Mouse (Mus musculus) limb, embryonic 12.5 days (tissue): ENCODE results near the gene Anapc2. TPM values are rescaled to one million over a fixed set of nuclear protein-coding genes. Genes with fewer than 3 reads are reported as not detected.

Experiments used
- ATAC-seq: fragments of 200-750 bp; cut with Nextera tagmentation; 2 replicates; pipeline ENCODE4 v1.8.0; 2017; ENCODE audit warnings: low read depth, moderate TSS enrichment; ENCODE audit not compliant: insufficient number of reproducible peaks, insufficient read depth, low FRiP score, low TSS enrichment
- H3K27ac ChIP-seq: fragments of 300-500 bp; sonication (generic); 2 replicates; pipeline ENCODE4 v1.5.1; 2016; ENCODE audit warnings: mild to moderate bottlenecking, moderate library complexity
- H3K27me3 ChIP-seq: fragments of 300-500 bp; sonication (generic); 2 replicates; pipeline ENCODE4 v1.6.1; 2016; ENCODE audit warnings: mild to moderate bottlenecking, moderate library complexity
- H3K36me3 ChIP-seq: fragments of 300-500 bp; sonication (generic); 2 replicates; pipeline ENCODE4 v1.6.1; 2016; ENCODE audit warnings: mild to moderate bottlenecking, moderate library complexity
- H3K4me1 ChIP-seq: fragments of 300-500 bp; sonication (generic); replicated peaks from 2 replicates; pipeline ENCODE4 v1.6.1; 2016
- H3K4me2 ChIP-seq: fragments of 300-500 bp; sonication (generic); 2 replicates; pipeline ENCODE4 v1.6.1; 2016; ENCODE audit warnings: mild to moderate bottlenecking, moderate library complexity
- H3K4me3 ChIP-seq: fragments of 300-500 bp; sonication (generic); replicated peaks from 2 replicates; pipeline ENCODE4 v1.5.1; 2016; ENCODE audit warnings: mild to moderate bottlenecking
- H3K9ac ChIP-seq: fragments of 300-500 bp; sonication (generic); replicated peaks from 2 replicates; pipeline ENCODE4 v1.6.1; 2016; ENCODE audit warnings: mild to moderate bottlenecking, moderate library complexity
- H3K9me3 ChIP-seq: fragments of 300-500 bp; sonication (generic); 2 replicates; pipeline ENCODE4 v1.6.1; 2016; ENCODE audit warnings: mild to moderate bottlenecking, moderate library complexity
- WGBS: fragments of 180-500 bp; shearing (Covaris S2); methylation state at CpG from one replicate; pipeline ENCODE4 v1.1.7; 2016; 5-methylcytosine and 5-hydroxymethylcytosine counted together
- polyA plus RNA-seq: library from polyadenylated mRNA; unstranded; fragments of >200 nt; fragmentation: Nextera tagmentation; extraction: Ambion mirVana; gene quantifications from 2 replicates; pipeline ENCODE4 v1.2.1, GENCODE M21; 2016

Anapc2 gene
- polyA plus RNA-seq, 1 experiment from 2014 or later = 141 TPM

DNA sequence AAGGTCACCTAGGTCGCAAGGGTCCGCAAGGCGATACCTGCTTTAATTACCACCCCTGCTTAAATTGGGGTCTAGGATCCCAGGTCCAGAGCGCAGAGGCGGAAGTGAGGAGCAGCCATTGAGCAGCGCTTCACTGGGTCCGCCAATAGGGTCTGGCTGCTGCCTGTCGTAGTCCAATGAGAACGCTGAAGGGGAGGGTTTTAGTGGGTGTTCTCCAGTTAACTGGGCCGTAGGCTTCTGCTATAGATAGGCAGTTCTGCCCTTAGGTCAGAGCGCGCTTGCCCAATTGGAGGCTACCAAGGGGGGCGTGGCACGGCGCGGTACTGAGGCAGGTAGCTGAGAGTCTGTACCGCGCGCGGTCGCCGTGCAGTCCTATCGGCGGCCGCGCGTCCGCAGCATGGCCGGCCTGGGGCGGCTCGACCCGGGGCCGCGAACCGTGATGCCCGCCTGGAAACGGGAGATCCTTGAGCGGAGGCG is 9.9 kb upstream of the Anapc2 start, which contains the start of gene Tprn:
Tprn (plus strand) TSS at position 328 of the 477 bp plus-strand sequence.
- ATAC-seq = peak; percentile 99
- 0 out of 2 replicates have a peak, but pooled peaks cover under 1% of the 10 kb centered on the region for H3K36me3 ChIP-seq
- no peak within 1 kb of the TSS for H3K27ac ChIP-seq
- H3K27me3 ChIP-seq = peaks cover 27% of the 10 kb centered on the region
- peak within 1 kb of the TSS; percentile 98 for H3K4me2 ChIP-seq
- peak within 1 kb of the TSS; percentile 63 for H3K4me3 ChIP-seq
- WGBS = under 1% methylated on average over 39 of the region's 39 CpGs
- no peaks in the 10 kb centered on the region for H3K9me3 ChIP-seq
- H3K4me1 ChIP-seq = peaks cover 34% of the 10 kb centered on the region
- peak within 1 kb of the TSS; percentile 74 for H3K9ac ChIP-seq

DNA sequence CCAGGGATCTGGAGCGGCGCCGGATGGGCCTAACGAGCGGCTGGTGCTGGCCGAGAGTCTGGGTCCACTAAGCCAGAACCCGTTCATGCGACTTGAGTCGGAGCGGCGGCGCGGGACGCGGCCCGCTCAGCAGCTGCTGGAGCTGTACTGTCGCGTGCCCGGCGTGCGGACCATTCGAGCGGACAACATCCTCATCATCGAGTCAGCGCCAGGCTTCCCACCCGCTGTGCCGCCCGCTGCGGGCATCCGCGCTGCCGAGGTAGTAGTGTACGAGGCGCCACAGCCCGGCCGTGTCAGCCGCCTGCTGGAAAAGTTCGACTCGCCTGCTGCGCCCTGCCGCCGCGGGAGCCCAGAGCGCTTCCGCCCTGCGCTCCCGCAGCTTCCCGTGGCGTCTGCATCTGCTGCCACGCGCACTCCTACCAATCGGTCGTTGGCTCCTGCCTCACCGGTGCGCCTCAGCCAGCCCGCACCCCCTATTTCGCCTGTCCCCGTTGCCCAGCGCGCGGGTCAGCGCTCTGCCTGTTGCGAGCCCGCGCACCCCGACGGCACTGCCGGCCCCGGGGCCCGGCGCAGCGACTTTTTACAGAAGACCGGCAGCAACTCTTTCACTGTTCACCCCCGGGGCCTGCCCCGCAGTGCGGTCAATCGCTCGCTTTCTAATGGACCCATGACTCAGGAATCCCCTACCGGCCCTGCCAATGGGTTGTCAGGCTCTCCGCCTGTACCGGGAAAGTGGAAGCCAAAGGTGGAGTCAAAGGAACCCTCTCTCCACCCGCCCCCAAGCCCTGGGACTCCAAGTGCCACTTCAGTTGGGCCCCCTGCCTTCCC is 9.3 kb upstream of the Anapc2 start:
- under 1% methylated on average over 82 of the region's 82 CpGs for WGBS

DNA sequence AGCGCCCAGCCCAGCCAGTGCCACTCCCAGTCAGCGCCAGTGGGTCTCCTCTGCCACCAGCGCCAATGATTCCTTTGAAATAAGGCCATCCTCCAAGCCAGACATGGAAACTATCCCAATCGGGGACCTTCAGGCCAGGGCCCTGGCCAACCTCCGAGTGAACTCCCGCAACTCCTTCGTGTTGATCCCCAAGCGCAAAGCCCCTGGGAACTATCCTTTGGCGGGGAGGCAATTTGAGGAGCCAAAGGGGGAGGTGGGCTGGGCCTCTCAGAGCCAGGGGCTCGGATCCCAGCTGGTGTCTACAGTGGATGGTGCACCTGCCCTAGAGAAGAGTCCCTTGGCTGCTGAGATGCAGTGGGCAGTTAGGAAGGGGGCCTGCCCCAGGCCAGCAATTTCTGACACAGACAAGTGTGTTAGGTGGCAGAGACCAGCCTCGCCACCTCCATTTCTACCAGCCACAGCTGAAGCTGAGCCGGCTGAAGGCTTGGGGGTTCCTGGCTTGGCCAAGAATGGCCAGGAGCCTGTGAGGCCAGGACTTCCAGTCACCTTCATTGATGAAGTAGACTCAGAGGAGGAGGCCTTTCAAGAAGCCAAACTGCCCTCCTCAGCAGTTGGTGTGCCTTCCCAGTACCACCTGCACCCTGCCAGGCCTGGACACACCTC is 8.5 kb upstream of the Anapc2 start:
- H3K4me3 ChIP-seq = peak overlapping the region; percentile 63

More for the DNA sequence above, 9.3 kb upstream of the Anapc2 start:
- H3K27ac ChIP-seq = no peak overlapping the region
- H3K4me1 ChIP-seq = peaks cover 35% of the 10 kb centered on the region
- H3K4me2 ChIP-seq = peak overlapping the region; percentile 98
- H3K36me3 ChIP-seq = 0 out of 2 replicates have a peak, but pooled peaks cover 4% of the 10 kb centered on the region
- peaks cover 27% of the 10 kb centered on the region for H3K27me3 ChIP-seq
- ATAC-seq = no peak
- peak overlapping the region; percentile 74 for H3K9ac ChIP-seq
- H3K4me3 ChIP-seq = peak overlapping the region; percentile 63
- no peaks in the 10 kb centered on the region for H3K9me3 ChIP-seq

DNA sequence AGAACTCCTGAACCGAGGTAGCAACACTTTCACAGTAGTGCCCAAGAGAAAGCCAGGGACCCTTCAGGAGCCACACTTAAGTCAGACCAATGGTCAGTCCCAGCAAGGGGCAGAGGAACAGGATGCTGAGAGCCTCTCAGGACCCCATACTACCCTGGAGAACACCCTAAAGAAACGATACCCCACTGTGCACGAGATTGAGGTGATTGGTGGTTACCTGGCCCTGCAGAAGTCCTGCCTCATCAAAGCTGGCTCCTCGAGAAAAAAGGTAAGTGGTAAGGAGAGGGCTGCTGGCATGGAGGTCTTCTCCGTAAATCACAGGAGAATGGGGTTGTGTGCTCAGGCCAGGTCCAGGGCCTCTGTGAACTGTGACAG is 8.0 kb upstream of the Anapc2 start:
- no peaks in the 10 kb centered on the region for H3K9me3 ChIP-seq
- H3K4me1 ChIP-seq = peaks cover 35% of the 10 kb centered on the region
- ATAC-seq = no peak
- H3K36me3 ChIP-seq = peaks cover 14% of the 10 kb centered on the region
- no peak overlapping the region for H3K4me3 ChIP-seq
- H3K27me3 ChIP-seq = peaks cover 27% of the 10 kb centered on the region
- 0 out of 2 replicates have a peak overlapping the region, but pooled peaks have one; percentile 74 for H3K9ac ChIP-seq
- peak overlapping the region; percentile 98 for H3K4me2 ChIP-seq
- 77% methylated on average over 5 of the region's 5 CpGs for WGBS
- no peak overlapping the region for H3K27ac ChIP-seq

More for the DNA sequence above, 8.5 kb upstream of the Anapc2 start:
- no peak for ATAC-seq
- Histone ChIP-seq H3K4me2 (peak overlapping the region; percentile 98), H3K36me3 (peaks cover 9% of the 10 kb centered on the region; the same call in 1 of the 2 replicates), H3K4me1 (peaks cover 35% of the 10 kb centered on the region), H3K9ac (peak overlapping the region; percentile 74), H3K9me3 (no peaks in the 10 kb centered on the region), H3K27me3 (peaks cover 27% of the 10 kb centered on the region), H3K27ac (no peak overlapping the region)
- 21% methylated on average over 12 of the region's 12 CpGs for WGBS

DNA sequence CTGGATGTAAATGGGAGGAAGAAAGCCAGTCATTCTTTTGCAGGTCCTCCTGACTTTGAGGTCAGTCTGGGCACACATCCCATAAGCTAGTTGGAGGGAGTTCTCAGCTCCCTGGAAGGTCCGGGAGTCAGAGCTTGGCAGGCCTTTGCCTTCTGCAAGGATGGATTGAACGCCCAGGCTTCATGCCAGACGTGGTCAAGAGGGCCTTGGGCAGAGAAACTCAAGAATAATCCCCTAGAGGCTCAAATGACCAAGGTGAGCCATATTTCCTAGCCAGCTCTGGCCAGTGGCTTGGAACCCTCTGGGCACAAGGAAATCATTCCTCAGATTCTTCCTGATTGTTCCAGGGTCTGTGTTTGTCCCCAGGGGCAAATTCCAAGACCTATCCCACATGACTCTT is 7.4 kb upstream of the Anapc2 start:
- WGBS = 81% methylated on average over 3 of the region's 3 CpGs

DNA sequence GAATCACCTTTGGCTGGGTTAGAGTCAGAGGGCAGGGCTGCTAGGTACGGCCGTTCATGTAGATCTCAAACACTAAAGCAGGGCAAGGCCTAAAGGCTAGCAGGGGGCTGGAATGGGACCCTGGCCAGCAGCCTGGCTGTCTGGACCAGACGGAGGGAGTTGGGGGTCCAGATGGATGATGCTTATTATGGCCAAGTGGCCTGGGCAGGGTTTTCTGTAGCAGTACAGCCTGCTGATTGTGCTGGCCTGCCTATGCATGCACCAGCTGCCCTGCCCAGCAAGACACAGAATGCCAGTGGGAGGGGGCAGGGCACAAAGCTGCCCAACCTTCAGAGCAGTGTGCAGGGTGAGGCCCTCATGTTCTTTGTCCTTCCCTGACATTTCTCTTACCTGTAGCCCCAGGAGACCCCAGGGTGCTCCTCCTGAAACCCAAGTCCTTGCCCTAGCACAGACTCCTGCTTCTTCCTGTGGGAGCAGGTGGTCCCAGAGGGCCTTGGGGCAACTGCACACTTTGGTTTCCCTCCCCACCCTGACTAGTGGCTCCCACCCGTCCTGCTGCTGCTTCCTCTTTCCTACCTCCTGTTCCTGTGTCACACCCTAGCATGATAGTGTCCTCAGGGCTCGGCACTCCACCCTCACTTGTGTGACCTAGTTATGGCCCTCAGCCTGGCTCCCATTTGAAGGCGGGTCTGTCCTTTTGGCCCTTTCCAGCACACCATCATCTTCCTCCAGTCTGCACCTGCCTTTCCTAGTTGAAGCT is 6.2 kb upstream of the Anapc2 start:
- peaks cover 38% of the 10 kb centered on the region for H3K4me1 ChIP-seq
- no peak overlapping the region for H3K4me3 ChIP-seq
- H3K4me2 ChIP-seq = no peak overlapping the region
- no peak for ATAC-seq
- H3K27me3 ChIP-seq = peaks cover 27% of the 10 kb centered on the region
- H3K9ac ChIP-seq = no peak overlapping the region; the same call in 1 of the 2 replicates
- no peaks in the 10 kb centered on the region for H3K9me3 ChIP-seq
- H3K27ac ChIP-seq = no peak overlapping the region
- peaks cover 32% of the 10 kb centered on the region for H3K36me3 ChIP-seq
- 67% methylated on average over 6 of the region's 6 CpGs for WGBS

More for the DNA sequence above, 7.4 kb upstream of the Anapc2 start:
- Histone ChIP-seq H3K4me1 (peaks cover 35% of the 10 kb centered on the region), H3K4me2 (no peak overlapping the region; the same call in 1 of the 2 replicates), H3K4me3 (no peak overlapping the region), H3K9me3 (no peaks in the 10 kb centered on the region), H3K36me3 (peaks cover 20% of the 10 kb centered on the region), H3K27me3 (peaks cover 27% of the 10 kb centered on the region), H3K9ac (no peak overlapping the region), H3K27ac (no peak overlapping the region)
- ATAC-seq = no peak

DNA sequence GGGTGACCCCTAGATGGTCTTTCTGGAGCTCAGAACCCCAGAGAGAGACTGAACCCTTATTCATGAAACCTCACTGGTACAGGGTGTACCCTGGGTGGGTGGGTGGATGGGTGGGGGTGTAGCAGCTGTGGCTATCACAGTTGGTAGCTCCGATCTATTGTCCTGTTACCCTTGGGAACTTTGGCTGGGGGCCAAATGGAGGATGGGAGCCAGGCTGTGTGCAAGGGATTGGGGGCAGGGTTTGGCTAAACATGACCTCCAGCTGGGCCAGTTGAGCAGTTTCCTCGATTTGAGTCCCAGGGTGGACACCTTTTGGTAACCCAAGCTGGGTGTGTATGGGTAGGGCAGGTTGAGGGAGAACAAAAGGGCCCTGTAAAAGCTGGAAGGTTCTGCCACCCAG is 5.6 kb upstream of the Anapc2 start:
- H3K4me1 ChIP-seq = peaks cover 45% of the 10 kb centered on the region
- H3K9me3 ChIP-seq = no peaks in the 10 kb centered on the region
- H3K36me3 ChIP-seq = peaks cover 33% of the 10 kb centered on the region
- H3K27ac ChIP-seq = no peak overlapping the region
- H3K27me3 ChIP-seq = peaks cover 27% of the 10 kb centered on the region
- H3K4me3 ChIP-seq = no peak overlapping the region
- WGBS = 45% methylated on average over 2 of the region's 2 CpGs
- ATAC-seq = no peak
- no peak overlapping the region; the same call in 1 of the 2 replicates for H3K9ac ChIP-seq
- no peak overlapping the region for H3K4me2 ChIP-seq

DNA sequence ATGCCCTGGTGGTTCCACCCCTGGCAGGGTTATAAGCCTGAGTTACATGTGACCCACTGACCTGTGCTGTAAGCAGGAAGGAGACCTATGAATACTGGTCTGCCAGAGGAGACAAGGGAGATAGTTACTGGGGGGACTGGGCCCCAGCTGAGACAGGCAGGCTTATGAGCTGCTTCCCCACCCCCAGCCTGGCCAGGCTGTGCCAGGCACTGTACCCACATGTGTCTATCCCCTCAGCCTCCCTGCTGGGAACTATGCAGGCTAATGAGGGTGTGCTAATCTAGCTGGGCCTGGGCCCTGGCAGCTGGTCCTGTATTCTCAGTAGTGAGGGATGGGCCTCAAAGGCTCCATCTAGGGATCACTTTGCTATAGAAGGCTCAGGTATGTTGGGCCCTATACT is 5.0 kb upstream of the Anapc2 start:
- peaks cover 45% of the 10 kb centered on the region for H3K4me1 ChIP-seq

DNA sequence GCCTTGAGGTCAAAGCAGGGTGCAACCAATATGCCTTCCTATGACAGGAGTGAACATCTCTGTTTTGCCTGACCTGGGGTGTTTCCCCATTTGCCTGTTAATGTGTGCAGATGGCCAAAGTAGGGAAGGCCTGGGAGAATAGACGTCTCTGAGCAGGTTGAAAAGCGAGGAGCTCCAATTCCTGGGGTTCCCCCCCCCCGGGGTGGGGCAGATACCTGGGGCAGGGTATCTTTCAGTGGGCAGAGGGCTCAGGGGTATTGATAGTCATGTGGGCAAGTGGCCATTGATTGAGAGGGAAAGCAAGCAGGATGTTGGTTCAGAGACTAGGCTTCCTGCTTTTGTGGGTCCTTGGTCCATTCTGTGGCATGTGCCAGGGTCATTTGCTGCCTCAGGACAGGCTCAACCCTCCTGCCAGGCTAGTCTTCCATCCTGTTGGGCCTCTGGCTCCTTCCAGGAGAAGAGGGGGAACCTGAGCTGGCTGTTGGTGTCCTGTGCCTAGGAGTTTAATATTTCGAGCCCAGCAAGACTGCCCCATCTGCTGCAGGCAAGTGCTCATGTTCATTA is 4.5 kb upstream of the Anapc2 start:
- H3K9ac ChIP-seq = no peak overlapping the region
- 68% methylated on average over 4 of the region's 4 CpGs for WGBS
- H3K4me3 ChIP-seq = no peak overlapping the region
- H3K36me3 ChIP-seq = peaks cover 33% of the 10 kb centered on the region
- peaks cover 25% of the 10 kb centered on the region for H3K27me3 ChIP-seq
- ATAC-seq = no peak
- peaks cover 45% of the 10 kb centered on the region for H3K4me1 ChIP-seq
- no peaks in the 10 kb centered on the region for H3K9me3 ChIP-seq
- H3K4me2 ChIP-seq = no peak overlapping the region
- no peak overlapping the region for H3K27ac ChIP-seq

More for the DNA sequence above, 5.0 kb upstream of the Anapc2 start:
- Histone ChIP-seq H3K4me2 (no peak overlapping the region), H3K4me3 (no peak overlapping the region), H3K36me3 (peaks cover 33% of the 10 kb centered on the region), H3K9me3 (no peaks in the 10 kb centered on the region), H3K27me3 (peaks cover 27% of the 10 kb centered on the region), H3K27ac (no peak overlapping the region), H3K9ac (no peak overlapping the region; the same call in 1 of the 2 replicates)
- no peak for ATAC-seq

DNA sequence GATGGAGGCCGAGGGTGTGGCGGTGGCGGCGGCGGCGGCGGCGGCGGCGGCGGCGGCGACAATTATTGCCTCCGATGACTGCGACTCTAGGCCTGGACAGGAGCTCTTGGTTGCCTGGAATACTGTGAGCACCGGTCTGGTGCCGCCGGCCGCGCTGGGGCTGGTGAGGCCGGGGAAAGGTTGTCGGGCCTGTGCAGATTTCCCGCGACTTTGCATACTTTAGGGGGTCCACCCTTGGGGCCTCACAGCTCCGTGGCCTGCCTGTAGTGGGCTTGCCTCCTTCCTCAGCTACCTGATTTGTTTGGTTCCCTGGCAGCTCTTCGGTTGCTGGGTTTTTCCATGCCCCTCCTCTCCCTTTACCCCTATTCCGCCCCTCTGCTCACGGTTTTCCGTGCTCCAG is 237 bp downstream of the Anapc2 start:
- Histone ChIP-seq H3K36me3 (peaks cover 74% of the 10 kb centered on the region), H3K27me3 (no peaks in the 10 kb centered on the region), H3K4me3 (peak overlapping the region; percentile 68), H3K4me2 (peak overlapping the region; percentile 96), H3K4me1 (peaks cover 23% of the 10 kb centered on the region), H3K9ac (peak overlapping the region; percentile 76), H3K27ac (no peak overlapping the region), H3K9me3 (no peaks in the 10 kb centered on the region)
- 1% methylated on average over 29 of the region's 29 CpGs for WGBS
- peak; percentile 71 for ATAC-seq
